Mouse (Mus musculus) activated CD4-positive, CD25-positive, alpha-beta regulatory T cell, adult 4 months (primary cell): ENCODE data around the gene Acsm4. TPM values are rescaled to one million over a fixed set of nuclear protein-coding genes. Genes with fewer than 3 reads are reported as not detected.

Source experiments
- polyA plus RNA-seq, 2 experiments: library from polyadenylated mRNA; unstranded; fragments of 100-300 nt; shearing (Covaris generic); gene quantifications; one replicate each; pipeline ENCODE4 v1.2.1; 2017

Gene Acsm4
- polyA plus RNA-seq, 2 experiments from 2014 or later: not detected

Other genes with a start within 250 kb of the Acsm4 start
- gene Gp2, start 230.7 kb upstream of the Acsm4 start, polyA plus RNA-seq: not detected
- not detected for gene Umod, start 210.7 kb upstream of the Acsm4 start, polyA plus RNA-seq
- not detected for gene Acsm5, start 170.6 kb upstream of the Acsm4 start, polyA plus RNA-seq
- gene Pdilt, start 166.5 kb upstream of the Acsm4 start, polyA plus RNA-seq: not detected
- gene Acsm2, start 135.7 kb upstream of the Acsm4 start, polyA plus RNA-seq: under 1 TPM in 1 of 2 experiments, not detected in 1; 0.25 TPM
- not detected for gene Acsm1, start 83.0 kb upstream of the Acsm4 start, polyA plus RNA-seq
- gene Thumpd1, start 30.8 kb downstream of the Acsm4 start, polyA plus RNA-seq: 10 to 100 TPM; 46.6 to 48.6 TPM
- not detected for gene Acsm3, start 70.9 kb downstream of the Acsm4 start, polyA plus RNA-seq
- gene Rexo5, start 104.0 kb downstream of the Acsm4 start, polyA plus RNA-seq: 10 to 100 TPM; 33.8 to 56.3 TPM
- 10 to 100 TPM in 1 of 2 experiments, 1 to 10 TPM in 1; 9.2 to 12.0 TPM for gene Eri2, start 104.0 kb downstream of the Acsm4 start, polyA plus RNA-seq
- 10 to 100 TPM; 20.3 to 22.3 TPM for gene Lyrm1, start 205.8 kb downstream of the Acsm4 start, polyA plus RNA-seq
- 1 to 10 TPM; 6.1 to 7.7 TPM for gene Dcun1d3, start 206.3 kb downstream of the Acsm4 start, polyA plus RNA-seq